Mouse (Mus musculus) CD4-positive naive resting alpha-beta T cell, adult 76 days (primary cell): ENCODE data around the gene Syce1l. TPM values are rescaled to one million over a fixed set of nuclear protein-coding genes. Genes with fewer than 3 reads are reported as not detected.

Experiments used
- total RNA-seq: library from RNA; stranded (reverse); gene quantifications from one replicate; pipeline ENCODE4 v1.2.4, GENCODE M21; 2023

Syce1l gene
- not detected for total RNA-seq

DNA sequence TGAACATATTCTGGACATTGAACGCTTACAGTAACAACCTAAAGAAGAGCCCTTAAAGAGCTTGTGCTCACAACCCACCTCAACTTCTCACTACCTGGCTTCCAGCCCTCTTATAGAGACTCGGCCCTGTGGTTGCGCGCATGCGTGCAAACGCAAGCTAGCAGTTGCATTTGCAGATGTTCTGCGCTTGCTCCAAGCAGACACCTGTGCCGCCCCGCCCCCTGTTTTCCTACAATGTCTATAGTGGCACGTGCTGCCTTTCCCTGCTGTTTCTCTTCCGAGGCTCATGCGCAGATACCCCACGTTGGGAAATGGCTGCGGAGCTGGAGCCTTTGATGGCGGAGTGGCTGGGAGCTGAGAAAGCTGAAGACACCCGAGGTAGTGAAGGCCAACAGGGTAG is at the start of gene Syce1l:
TSS of gene Syce1l (plus strand) at position 288 of the 400 bp plus-strand sequence.

DNA sequence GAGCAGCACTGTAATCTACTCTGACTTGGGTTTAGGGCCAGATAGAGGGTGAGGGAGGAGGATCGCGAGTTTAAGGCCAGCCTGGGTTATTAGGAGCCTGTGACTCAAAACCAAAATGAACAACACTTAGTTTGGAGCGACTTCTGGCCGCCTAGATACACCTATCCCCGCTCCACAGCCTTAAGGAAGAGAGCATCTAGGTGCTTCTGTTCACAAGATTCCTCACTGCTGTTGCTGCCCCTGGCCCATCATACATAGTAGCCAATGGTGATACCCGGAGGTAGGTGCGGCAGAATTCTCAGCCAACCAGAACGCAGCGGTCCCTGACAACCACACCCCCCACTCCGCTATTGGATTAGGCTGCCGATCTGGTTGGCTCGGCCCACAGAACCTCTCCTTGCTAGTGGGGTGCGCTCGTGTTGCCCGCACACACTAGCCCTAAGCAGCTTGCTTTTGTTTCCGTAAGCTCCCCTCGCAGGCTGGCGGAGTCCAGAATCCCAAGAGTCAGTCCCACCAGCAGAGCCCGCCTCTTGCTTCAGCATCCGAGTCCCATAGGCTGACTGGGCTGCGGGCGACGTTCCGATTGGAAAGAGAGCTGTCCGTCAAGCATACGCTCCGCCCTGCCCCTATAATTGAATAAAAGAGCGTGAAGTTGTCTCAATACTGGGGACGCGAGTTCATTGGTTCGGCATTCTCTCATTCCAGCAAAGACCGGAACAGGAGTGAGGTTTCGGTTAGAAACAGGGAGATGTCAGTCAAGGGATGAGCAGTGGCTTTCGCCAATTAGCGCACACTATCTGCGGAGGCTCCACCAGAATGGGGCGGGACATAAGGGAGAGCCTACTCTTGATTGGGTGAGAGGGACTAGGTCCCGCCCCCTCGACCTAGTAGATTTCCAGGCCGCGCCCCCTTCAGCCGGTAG is 8.1 kb upstream of the Syce1l start, which contains the start of gene Mon1b:
TSS of gene Mon1b (plus strand) at position 918 of the 922 bp plus-strand sequence.

Other genes starting within 250 kb of the Syce1l start
- gene Mon1b, start 7.6 kb upstream of the Syce1l start, total RNA-seq, result 17.0 TPM
- gene Adamts18, start 205.5 kb downstream of the Syce1l start, total RNA-seq, result not detected